Mouse (Mus musculus) 3134 (cell line): ENCODE results near the gene Pla1a.

Source experiments
- DNase-seq: peaks from one replicate; pipeline ENCODE4 v3.0.0-alpha.2; 2011; ENCODE audit warnings: low spot score; ENCODE audit not compliant: insufficient read length; ENCODE audit errors: extremely low read depth

The Pla1a gene

DNA sequence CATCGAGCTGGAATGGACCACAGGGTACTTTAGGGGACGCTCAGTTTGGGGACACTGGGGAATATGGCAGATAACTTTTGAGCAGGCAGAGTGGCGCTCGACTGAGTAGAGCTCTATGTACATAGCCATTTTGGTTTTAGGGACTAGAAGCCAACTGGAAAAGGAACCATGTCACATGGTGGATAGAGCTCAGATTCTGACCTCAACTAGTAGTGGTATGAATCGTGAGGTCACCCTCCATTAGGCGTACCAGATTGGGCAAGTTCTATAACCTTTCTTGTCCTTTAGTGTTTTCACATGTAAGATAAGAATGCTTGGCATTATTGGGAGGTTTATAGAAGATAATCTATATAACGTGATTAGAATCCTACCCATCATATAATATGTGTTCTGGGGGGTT, 42.6 kb downstream of the Pla1a start:
- no peak for DNase-seq

DNA sequence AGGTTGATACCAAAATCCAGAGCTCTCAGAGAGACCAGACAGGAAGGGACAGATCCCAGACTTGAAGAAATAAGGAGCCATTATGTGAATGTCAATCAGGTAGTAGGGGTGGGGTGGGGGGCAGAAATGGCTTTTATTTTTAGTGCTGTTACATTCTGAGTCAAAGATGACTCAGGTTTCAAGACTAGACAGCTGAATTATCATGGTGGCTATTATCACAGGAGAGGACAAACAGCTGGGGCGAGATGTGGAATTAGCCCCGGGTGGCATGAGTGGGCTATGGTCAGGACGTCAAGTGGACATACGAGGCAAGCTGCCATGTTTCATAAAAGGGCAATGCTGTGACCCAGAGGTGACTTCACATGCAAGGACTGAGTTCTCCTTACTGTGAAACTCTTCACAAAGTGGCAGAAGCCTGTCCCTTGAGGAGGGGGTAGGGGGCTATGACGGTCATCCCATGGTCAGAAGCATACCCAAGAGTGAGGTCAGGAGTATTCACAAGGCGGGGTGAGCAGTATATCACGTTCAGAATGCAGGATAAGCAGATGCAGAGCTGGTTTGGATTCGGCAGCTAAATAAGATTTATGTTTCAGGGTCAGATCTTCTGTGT, 43.6 kb downstream of the Pla1a start:
- no peak for DNase-seq

DNA sequence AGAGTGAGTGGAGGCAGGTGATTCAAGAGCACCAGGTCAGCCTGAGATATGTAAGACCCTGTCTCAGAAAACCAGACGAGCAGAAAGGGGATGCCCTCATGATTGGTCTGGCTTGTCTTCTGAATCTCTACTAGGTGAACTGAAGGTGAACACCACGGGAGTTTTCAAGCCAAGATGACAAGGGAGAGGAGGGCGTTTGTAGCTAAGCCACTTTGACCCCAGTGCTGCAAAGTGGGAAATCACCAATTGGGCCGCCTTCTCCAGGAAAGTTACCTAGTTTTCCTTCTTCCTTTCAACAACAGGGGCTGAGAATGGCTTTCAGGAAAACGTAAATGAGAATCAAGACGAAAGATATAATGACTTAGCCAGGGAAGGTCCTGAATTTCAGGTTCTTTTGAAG, 44.2 kb downstream of the Pla1a start:
- no peak for DNase-seq

DNA sequence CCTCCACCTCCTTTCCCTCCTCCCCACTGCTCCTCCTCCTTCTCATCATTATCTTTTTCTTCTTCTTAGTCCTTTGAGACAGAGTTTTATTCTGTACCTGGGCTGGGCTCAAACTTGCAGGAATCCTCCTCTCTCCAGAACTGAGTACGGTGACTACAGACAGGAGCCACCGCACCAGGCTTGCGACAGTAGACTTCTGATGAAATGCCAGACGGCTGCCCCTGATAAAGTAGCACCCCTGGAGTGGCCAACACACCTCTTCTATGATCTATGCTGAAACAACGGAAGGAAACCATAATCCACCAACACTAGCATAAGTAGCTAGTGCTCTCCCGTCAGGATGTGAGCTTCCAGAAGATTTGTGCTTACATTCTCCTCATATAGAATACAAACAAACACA, 45.6 kb downstream of the Pla1a start:
- no peak for DNase-seq

DNA sequence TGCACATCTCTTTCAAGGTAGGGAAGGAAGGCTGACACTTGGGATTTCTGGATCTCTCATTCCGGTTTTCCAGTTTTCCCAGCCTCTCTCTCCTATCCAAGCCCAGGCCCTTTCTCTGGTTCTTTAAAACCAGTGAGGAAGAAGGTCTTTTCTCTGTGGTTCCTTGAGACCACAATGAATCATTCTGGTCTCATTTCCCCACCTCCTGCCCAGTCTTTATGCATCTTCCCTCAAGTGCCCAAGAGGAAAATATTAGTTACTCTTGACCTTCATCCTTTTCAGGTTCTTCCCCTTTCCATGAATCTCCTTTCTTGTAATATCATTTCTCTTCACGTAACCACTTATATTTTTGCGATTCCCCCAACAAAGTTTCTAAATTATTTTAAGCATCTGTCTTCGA, 47.2 kb downstream of the Pla1a start:
- DNase-seq: peak; percentile 16

DNA sequence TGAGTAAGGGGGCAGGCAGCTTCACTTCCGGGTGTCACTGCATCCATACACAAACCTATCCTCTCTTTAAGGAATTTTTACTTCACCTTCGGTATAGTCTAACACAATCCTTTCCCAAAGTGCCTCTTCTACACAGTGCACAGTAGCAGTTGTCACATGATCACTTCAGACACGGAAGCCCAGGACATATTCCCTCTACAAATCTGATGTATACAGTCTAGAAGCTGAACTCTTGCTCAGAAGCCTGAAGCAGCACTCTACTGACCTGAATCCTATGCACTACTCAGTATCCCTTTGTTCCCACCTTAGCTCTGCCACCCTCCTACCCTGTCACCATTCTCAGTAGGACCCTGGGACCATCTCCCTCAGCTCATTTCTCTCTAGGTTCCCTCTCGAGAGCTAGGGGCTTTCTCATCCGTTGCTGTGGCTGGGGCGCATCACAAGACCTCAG, 47.7 kb downstream of the Pla1a start:
- DNase-seq: no peak

DNA sequence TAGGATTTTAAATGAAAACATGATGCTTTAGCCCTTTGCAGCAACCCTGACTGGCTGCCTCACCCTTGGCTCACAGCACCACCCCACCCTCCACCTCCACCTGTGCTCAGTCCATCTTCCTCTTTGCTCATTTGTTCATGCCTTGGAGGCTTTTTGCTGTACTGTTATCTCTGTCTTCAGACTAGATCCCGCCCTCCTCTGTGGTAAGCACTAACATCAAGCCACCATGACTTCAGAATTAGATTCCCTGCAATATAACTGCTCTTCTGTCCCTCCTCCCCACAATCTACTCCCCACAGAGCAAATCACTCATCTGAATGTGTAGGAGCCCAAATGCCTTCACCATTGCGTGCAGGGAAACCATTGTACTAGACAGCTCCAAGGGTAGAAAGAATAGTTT, 49.3 kb downstream of the Pla1a start:
- DNase-seq: no peak

DNA sequence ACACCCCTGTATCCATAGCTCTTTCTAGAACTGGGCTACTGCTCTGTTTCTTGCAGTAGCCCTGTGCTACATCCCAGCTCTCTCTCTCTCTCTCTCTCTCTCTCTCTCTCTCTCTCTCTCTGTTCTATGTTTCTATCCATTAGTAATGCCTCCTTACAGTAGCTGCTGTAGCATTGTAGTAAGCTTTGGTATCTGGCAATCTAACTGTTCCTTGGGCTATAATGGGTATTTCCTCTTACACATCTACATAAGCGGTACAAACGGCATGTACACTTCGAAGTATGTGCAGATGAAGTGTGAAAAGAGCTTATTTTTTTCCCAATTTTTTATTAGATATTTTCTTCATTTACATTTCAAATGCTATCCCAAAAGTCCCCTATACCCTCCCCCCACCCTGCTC, 53.0 kb downstream of the Pla1a start:
- DNase-seq: no peak

DNA sequence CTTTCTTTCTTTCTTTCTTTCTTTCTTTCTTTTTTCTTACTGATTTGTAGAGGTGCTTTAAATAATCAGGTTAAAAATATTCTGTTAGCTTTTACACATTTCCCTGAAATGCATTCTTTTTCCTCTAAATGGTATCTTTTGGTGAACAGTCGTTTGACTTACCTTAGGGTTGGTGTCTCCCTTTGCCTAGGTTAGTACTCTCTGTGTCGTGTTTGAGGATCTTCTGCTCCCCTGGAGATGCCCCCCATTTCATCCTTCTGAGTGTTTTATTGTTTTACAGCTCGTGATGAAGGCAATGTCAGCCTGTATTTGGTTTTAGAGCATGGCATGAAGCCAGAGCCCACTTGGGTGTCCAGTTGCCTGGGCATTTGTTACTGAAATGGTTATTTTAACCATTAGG, 53.5 kb downstream of the Pla1a start:
- no peak for DNase-seq

DNA sequence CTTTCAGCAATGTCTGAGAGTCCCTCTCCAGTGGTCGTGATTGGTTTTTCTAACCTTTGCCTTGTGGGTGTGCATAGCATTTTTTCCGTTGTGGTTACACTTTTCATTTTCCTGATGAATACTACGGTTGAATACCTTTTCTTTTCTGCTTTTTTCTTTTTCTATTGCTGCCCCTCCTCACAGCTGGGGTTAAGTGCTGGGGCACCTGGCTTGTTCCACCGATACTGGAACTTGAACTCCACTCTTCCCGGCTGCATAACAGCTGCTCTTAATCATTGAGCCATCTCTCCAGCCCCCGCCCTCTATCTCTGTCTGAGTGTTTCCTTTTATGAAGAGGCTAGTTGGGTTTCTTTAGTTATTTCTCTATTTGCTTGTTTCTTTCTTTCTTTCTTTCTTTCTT, 53.9 kb downstream of the Pla1a start:
- DNase-seq: no peak

DNA sequence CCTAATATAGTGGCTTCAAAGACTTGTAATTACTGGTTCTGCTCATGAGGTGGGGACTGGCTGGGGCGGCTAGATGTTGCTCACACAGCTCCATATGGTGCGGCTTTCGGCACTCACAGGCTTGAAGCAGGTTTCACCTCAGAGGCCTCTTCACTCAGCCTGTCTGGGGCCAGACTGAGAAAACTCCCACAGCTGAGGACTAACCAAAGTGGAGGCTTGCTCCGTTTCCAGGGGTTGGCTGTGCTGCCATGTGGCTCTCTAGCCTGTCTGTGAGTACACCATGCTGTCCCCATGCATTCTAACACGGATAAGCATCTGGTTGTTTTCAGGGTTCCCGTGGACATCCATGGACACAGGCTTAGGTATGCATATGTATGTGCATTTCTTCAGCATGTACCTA, 54.4 kb downstream of the Pla1a start:
- no peak for DNase-seq

DNA sequence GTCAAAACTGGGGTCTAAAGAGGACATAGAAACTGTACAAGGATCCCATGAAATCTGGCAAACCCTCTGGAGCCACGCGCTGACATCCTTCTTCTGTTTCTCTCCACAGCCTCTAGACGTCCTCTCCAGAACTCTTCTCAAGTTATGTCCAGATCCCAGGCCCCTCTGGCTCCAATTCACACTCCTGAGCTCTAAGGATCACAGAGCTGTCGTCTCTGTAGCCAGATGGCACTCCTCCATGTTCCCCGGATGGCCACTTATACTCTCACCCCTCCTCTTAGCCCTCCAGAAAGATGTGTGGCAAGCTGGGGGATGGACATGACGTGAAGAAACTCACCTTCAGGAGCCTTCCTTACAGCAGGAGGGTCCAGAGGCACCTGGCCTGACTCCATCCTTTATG, 55.4 kb downstream of the Pla1a start:
- DNase-seq: no peak

DNA sequence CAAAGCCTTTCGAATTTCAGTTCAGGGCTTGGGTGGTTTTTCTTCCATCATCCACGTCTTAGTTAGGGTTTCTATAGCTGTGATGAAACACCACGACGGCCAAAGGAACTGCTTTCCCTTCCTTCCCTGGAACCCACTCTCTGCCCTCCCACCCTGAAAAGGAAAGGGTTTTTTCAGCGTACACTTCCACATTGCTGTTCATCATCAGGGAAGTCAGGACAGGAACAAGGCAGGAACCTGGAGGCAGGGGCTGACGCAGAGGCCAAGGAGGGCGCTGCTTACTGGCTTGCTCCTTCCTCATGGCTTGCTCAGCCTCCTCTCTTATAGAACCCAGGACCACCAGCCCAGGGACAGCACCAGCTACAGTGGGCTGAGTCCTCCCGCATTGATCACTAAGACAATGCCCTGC, 56.1 kb downstream of the Pla1a start:
- DNase-seq: no peak

DNA sequence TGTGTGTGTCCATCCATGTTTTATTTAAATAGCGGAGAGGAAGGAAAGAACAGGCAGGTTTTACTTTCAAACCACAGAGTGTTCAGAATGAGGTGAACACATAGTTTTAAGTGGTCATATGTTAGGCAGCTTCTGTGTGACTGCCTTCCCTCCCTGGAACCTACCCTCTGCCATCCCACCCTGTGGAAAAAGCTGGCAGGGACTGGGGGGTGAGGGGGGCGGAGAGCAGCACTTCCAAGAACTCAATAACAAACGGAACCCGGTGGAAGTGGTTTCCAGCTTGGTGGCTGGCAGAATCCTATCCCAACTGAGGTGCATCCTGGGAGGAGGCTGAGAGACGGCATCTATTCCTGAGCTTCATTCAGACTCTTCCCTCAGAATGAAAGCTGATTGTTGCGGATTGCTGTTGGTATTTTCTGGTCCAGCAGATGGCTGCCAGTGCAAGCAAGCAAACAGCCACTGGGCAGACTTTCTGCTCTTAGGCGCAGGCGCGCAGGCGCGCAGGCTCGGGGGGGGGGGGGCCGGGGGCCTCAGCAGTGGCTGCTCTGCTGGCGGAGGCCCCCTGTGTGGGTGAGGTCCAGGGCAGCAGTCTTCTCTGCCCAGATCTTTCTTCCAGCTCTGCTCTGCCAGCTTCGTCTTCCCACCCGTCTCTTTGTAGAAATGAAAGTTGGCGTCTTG, 56.6 kb downstream of the Pla1a start:
- DNase-seq: no peak

DNA sequence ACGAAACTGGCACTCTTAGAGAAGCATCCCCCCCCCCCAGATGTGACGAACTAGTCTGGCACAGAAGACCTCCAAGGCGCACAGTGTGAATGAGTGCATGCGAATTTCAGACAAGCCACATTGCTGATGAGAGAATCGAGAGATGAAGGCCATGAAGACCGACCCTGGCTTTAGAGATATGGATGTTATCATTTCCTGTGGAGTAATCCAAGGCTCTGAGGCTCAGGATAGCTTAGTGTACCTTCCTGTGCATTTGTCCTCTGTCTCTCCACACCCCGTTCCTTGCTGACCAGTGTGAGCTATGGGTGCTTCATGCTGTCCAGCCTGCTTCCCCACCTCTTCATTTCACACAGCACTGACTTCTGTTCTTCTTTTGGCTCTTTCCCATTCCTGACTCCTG, 57.8 kb downstream of the Pla1a start:
- no peak for DNase-seq

DNA sequence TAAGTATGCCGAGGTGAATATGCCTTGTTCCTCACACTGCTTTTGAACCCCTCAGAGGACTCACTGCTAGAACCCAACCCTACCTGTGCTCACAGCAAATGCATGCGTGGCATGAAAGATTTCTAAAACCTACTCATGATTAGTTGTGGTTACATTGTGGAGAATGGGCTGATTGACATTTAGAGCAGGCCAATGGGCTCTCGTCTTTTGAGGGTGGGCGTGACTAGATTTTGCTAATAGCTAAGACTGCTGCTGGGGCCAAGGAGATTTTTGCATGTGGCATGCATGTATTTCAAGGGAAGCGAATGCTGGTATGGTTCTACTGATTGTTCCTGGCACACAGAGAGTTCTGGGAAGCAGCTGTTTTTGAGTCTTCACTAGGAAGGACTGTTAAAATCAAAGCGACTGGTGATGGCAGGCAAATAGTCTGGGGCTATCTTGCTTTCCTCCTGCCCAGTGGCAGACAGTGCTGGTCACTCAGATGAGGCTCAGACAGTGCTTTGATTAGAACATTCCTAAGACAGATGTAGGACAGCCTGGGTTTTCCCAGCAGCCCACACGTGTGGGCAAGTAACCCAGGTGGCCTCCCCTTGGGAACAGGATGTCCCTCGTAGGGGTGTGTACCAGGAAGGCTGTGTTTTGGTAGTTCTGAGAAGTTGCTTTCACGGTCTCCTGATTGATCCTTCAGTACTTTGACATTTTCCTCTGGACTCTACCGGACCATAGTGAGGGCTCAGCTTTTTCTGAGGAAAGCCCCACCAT, 58.4 kb downstream of the Pla1a start:
- DNase-seq: no peak

DNA sequence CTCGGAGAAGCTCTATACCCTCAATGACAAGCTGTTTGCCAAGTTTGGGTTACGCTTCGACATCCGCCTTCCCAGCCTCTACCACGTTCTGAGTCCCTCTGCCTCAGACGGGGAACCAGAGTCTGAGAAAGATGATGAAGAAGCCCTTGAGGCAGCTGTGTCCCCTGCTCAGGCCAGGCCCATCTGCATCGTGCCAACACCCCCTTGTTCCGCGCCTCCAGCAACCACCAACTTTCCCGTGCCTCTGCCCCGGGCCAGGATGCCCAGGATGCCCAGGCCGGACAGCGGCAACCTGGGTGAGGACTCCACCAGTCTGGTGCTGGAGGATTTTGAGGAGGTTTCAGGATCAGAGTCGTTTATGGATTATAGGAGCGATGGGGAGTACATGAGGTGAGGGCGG, 59.0 kb downstream of the Pla1a start:
- DNase-seq: no peak

DNA sequence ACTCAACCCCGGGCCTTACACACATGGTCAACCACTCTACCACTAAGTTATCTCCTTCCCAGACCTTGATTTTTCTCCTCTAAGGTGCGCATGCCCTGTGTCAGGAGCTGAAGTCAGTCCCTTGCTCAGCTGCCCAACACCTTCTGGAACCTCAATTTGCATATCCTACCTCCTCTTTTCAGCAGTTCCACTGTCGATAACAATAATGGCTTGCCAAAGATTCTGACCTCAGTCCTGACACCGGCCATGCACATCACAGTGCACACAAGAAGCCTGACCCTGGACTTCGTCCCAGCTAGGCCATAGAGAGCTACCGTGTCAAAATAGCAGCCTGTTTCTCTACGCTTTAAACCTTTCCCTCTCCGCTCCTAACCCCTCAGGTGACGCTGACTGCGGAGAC, 59.5 kb downstream of the Pla1a start:
- no peak for DNase-seq

DNA sequence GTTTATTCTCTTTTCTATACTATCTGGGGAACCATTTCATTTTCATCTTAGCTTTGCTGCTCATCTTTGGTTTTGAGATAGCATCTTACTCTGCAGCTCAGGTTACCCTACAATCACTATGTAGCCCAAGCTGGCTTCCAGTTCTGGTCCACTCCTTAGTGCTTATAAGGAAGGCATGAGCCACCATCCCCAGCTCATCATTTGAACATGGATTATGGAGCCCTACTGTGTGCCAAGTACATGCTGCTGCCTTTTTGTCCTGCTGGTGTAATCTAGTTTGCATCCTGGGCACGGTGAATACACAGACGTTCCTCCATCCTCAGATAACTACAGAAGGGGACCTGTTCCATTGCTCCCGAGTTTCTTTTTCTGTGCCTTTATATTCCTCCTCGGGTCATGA, 60.1 kb downstream of the Pla1a start:
- no peak for DNase-seq

DNA sequence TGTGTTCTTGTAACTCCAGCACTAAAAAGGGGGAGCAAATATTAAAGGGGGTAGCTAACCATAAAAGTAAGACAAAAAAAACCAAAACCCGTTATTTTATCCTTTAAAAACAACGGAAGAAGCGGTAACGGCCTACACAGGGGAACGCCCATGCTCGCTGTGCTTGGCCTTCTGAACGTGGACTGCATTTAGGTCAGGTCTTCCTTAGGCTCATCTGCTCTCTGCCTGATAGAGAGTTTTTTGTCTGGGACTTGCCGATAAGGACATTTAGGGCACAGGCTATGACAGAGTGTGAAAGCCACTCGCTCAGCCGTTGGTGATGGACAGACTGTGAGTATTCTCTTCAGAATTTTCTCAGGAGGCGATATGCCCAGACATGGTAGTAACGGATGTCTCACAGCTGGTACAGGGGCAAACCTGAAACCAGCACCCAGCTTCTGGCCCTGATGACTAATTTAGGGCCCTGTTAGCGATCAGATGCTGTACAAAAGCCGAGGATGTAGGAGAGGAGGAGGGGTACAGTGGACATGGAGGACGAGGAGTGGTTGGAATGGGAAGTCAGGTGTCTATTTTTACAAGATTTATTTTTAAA, 61.1 kb downstream of the Pla1a start:
- DNase-seq: no peak

DNA sequence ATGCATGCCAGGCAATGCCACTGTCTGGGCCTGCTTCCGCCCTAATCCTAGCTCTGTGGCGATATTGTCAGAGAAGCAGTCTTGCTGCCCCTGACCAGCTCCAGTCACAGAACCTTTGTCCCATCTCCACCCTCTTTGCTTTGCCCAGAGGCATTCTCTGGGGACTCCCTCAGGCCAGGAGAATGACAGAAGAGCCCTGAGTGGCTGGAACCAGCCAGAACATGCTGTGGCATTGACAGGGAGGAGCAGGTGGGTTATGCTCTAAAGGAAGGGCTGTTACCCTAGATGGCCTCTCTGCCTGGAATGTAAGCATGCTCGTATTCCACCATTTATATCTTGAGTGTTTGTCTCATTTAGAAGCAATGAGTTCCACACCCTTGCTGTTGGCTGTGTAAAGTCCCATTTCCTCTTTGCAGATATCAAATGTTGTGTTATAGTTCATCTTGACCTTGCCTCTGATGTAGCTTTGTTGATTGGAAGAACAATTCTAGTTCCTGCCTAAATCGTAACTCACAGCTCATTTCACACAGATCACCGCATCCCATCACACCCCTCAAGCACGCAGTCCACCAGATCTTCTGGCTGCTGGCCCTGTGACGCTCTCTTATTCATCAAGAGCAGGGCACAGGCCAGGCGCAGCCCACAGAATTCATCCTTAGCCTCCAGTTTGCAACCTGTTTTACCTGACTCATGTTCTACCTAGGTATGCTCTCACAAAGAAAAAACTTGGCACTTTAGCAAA, 62.1 kb downstream of the Pla1a start:
- DNase-seq: no peak
